Mouse (Mus musculus) spleen, adult 2 months (tissue): ENCODE data around the gene Olfr328.

Experiments
- CTCF ChIP-seq: fragments of 200-500 bp; IDR thresholded peaks from 2 replicates; pipeline ENCODE4 v1.5.1; 2011; ENCODE audit warnings: mild to moderate bottlenecking, inconsistent platforms; ENCODE audit not compliant: insufficient read depth, insufficient read length, insufficient replicate concordance; ENCODE audit errors: extremely low read depth
- POLR2A ChIP-seq: fragments of 200-500 bp; IDR thresholded peaks from 2 replicates; pipeline ENCODE4 v1.6.1; 2011; ENCODE audit warnings: low read depth, low read length, inconsistent platforms

DNA sequence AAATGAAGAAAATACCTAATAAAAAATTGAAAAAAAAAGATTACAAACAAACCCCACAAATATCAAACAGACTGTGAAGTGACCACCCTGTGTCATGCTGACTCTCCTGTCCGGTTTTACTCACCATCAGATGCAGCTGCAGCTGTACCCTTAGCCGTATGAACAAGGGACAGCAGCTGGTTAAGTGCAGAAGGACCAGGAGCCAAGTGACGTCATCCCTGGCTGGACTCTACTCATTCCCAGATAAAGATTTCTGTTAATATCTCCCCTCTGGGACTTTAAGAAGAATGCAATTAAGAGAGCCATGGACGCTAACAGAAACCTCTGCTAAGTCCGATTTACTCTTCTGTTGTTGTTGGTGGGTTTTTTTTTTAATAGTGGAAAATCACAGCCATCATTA, 15.0 kb upstream of the Olfr328 start, which contains the start of gene Olfr224:
- TF ChIP-seq POLR2A (no peak), CTCF (no peak)
